Mouse (Mus musculus) kidney, adult 2 months (tissue): ENCODE results near the gene Ripor2. TPM values are rescaled to one million over a fixed set of nuclear protein-coding genes. Genes with fewer than 3 reads are reported as not detected.
A peak's percentile ranks its signal among the peaks of the same experiment; 100 is the strongest.
"Not testable (repeated sequence)": the region's sequence is repeated elsewhere in the genome, so short reads cannot be mapped to it uniquely, and the experiment has no call there.

Experiments
- DNase-seq: peaks from one replicate; pipeline ENCODE4 v3.0.0; 2021
- H3K27ac ChIP-seq: fragments of 200-500 bp; 2 replicates; pipeline ENCODE4 v1.5.1; 2012; ENCODE audit warnings: low read depth, low read length, control low read depth, inconsistent platforms; ENCODE audit not compliant: insufficient read depth
- H3K27me3 ChIP-seq: fragments of 200-500 bp; replicated peaks from 2 replicates; pipeline ENCODE4 v1.6.1; 2012; ENCODE audit warnings: mild to moderate bottlenecking, moderate library complexity, low read length, inconsistent platforms; ENCODE audit not compliant: control insufficient read depth, insufficient read depth
- H3K36me3 ChIP-seq: fragments of 200-500 bp; 2 replicates; pipeline ENCODE4 v1.6.1; 2012; ENCODE audit warnings: mild to moderate bottlenecking, moderate library complexity, low read length, inconsistent platforms; ENCODE audit not compliant: control insufficient read depth, insufficient read depth
- H3K4me1 ChIP-seq: fragments of 200-500 bp; 2 replicates; pipeline ENCODE4 v1.6.1; 2011; ENCODE audit warnings: low read length; ENCODE audit not compliant: control insufficient read depth, insufficient read depth
- H3K4me3 ChIP-seq: fragments of 200-500 bp; 2 replicates; pipeline ENCODE4 v1.5.1; 2011; ENCODE audit warnings: mild to moderate bottlenecking, low read depth, low read length, control low read depth; ENCODE audit not compliant: insufficient read depth
- CTCF ChIP-seq: fragments of 200-500 bp; conservative IDR thresholded peaks from 2 replicates; pipeline ENCODE4 v1.5.1; 2011; ENCODE audit warnings: low read depth, mild to moderate bottlenecking, control low read depth, low read length, moderate library complexity, mixed read lengths; ENCODE audit not compliant: insufficient read depth, insufficient read length
- POLR2A ChIP-seq: fragments of 200-500 bp; IDR thresholded peaks from one replicate; pipeline ENCODE4 v1.6.1; 2011; ENCODE audit warnings: low read depth, low read length, control low read depth
- WGBS: fragments of 180-500 bp; shearing (Covaris S2); methylation state at CpG from one replicate; pipeline ENCODE4 v1.1.7; 2018; 5-methylcytosine and 5-hydroxymethylcytosine counted together
- polyA plus RNA-seq: library from polyadenylated mRNA; depleted of rRNA; stranded (reverse); fragments of >200 nt; gene quantifications from 2 replicates; pipeline ENCODE4 v1.2.3, GENCODE M21; 2012

Gene Ripor2
- polyA plus RNA-seq, 1 experiment, result 3.7 TPM

GRCm38 (mm10) chr13:24759451-24759850 is 177.5 kb downstream of the Ripor2 start:
- Histone ChIP-seq H3K4me3 (no peak overlapping the region), H3K36me3 (no peaks in the 10 kb centered on the region), H3K4me1 (peaks cover 2% of the 10 kb centered on the region; the same call in 1 of the 2 replicates), H3K27me3 (no peaks in the 10 kb centered on the region), H3K27ac (no peak overlapping the region)
- DNase-seq, result no peak
- 84% methylated on average over 10 of the region's 10 CpGs for WGBS
- no peak for TF ChIP-seq CTCF

- no peaks in the 10 kb centered on the region for H3K36me3 ChIP-seq
- TF ChIP-seq CTCF, result no peak
- no peak for TF ChIP-seq POLR2A
- no peak overlapping the region for H3K27ac ChIP-seq
- WGBS, result 54% methylated on average over 5 of the region's 5 CpGs
- peak; percentile 37 for DNase-seq
- H3K4me3 ChIP-seq, result no peak overlapping the region
- H3K27me3 ChIP-seq, result no peaks in the 10 kb centered on the region
- H3K4me1 ChIP-seq, result peaks cover 2% of the 10 kb centered on the region; the same call in 1 of the 2 replicates
These were observed 178.4 kb downstream of the Ripor2 start for GRCm38 (mm10) chr13:24760351-24760870.

GRCm38 (mm10) chr13:24761083-24761402 is 179.1 kb downstream of the Ripor2 start:
- peak overlapping the region; percentile 45 for H3K27ac ChIP-seq
- TF ChIP-seq CTCF (no peak), POLR2A (peak; percentile 27)
- 6% methylated on average over 10 of the region's 10 CpGs for WGBS

GRCm38 (mm10) chr13:24761403-24762227 is 179.6 kb downstream of the Ripor2 start, which contains the start of gene Gmnn:
Gmnn (minus strand) TSS chr13:24761923.
- Histone ChIP-seq H3K36me3 (no peaks in the 10 kb centered on the region), H3K4me1 (peaks cover 2% of the 10 kb centered on the region; the same call in 1 of the 2 replicates), H3K27me3 (no peaks in the 10 kb centered on the region), H3K4me3 (peak within 1 kb of the TSS; percentile 64), H3K27ac (peak within 1 kb of the TSS; percentile 64)
- peak; percentile 93 for DNase-seq
- under 1% methylated on average over 79 of the region's 79 CpGs for WGBS
- TF ChIP-seq POLR2A (peak; percentile 38), CTCF (no peak)

More at GRCm38 (mm10) chr13:24761083-24761402, 179.1 kb downstream of the Ripor2 start:
- DNase-seq, result no peak
- Histone ChIP-seq H3K4me1 (peaks cover 2% of the 10 kb centered on the region; the same call in 1 of the 2 replicates), H3K36me3 (no peaks in the 10 kb centered on the region), H3K4me3 (peak overlapping the region; percentile 64), H3K27me3 (no peaks in the 10 kb centered on the region)

- 29% methylated on average over 4 of the region's 4 CpGs for WGBS
- no peaks in the 10 kb centered on the region for H3K27me3 ChIP-seq
- H3K4me1 ChIP-seq, result peaks cover 2% of the 10 kb centered on the region; the same call in 1 of the 2 replicates
- TF ChIP-seq POLR2A (no peak), CTCF (no peak)
- no peak for DNase-seq
- no peak overlapping the region; the same call in 1 of the 2 replicates for H3K4me3 ChIP-seq
- H3K27ac ChIP-seq, result no peak overlapping the region; the same call in 1 of the 2 replicates
- H3K36me3 ChIP-seq, result no peaks in the 10 kb centered on the region
These were observed 180.3 kb downstream of the Ripor2 start for GRCm38 (mm10) chr13:24762254-24762653.

- H3K36me3 ChIP-seq, H3K4me1 ChIP-seq, DNase-seq, H3K27me3 ChIP-seq, H3K4me3 ChIP-seq, H3K27ac ChIP-seq: not testable (repeated sequence)
- WGBS, result 70% methylated on average over 4 of the region's 4 CpGs
These were observed 185.8 kb downstream of the Ripor2 start for GRCm38 (mm10) chr13:24767809-24768208.

- H3K27me3 ChIP-seq, H3K4me3 ChIP-seq, H3K4me1 ChIP-seq, DNase-seq, H3K27ac ChIP-seq, H3K36me3 ChIP-seq: not testable (repeated sequence)
- 92% methylated on average over 10 of the region's 10 CpGs for WGBS
These were observed 189.5 kb downstream of the Ripor2 start for GRCm38 (mm10) chr13:24771482-24771881.
